Mouse (Mus musculus) T-helper 1 cell (primary cell): ENCODE results near the gene Adra2c.

Experiments used
- in situ Hi-C: fragments of 300-600 bp; cut with MboI, MseI; formaldehyde crosslinking; loops from one replicate; pipeline ENCODE4 v1.15.1; 2025; ENCODE audit warnings: high pct_unique_total_duplicates

Gene Adra2c

DNA sequence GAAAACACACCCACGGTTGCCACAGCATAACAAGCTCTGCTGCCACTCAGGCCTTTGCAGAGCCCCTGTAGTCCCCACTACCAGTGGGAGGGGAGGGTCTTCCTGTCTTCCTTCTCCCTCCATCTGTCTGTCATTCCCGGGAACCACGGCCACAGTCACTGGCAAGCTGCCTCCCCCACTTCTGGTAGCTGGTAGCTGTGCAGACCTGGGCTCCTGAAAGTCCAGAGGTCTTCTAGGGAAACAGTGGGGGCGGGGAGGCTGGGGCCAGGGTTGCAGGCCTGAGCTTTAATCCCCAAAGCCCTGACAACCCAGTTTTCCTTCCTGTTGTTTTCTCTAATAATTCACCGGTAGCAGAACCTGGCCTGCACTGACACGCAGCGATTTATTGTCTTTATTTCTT lies 31.7 kb downstream of the Adra2c start:
- in situ Hi-C loops: loop anchor here (10.0 kb wide), 1 partner anchor 1545 kb away; no protein-coding TSS in a partner anchor

- in situ Hi-C loops: loop anchor here (10.0 kb wide), 1 partner anchor 1547 kb away; no protein-coding TSS in a partner anchor
These were observed 33.7 kb downstream of the Adra2c start for GRCm38 (mm10) chr5:35311738-35312250.

- in situ Hi-C loops: loop anchor here (10.0 kb wide), 1 partner anchor 1549 kb away; no protein-coding TSS in a partner anchor
These were observed 35.2 kb downstream of the Adra2c start for GRCm38 (mm10) chr5:35313231-35313821.

- in situ Hi-C loops: loop anchor here (10.0 kb wide), 1 partner anchor 1549 kb away; no protein-coding TSS in a partner anchor
These were observed 35.9 kb downstream of the Adra2c start for GRCm38 (mm10) chr5:35313826-35314586.

GRCm38 (mm10) chr5:35314629-35315028 lies 36.5 kb downstream of the Adra2c start:
- in situ Hi-C loops: loop anchor here (10.0 kb wide), 1 partner anchor 1550 kb away; no protein-coding TSS in a partner anchor

DNA sequence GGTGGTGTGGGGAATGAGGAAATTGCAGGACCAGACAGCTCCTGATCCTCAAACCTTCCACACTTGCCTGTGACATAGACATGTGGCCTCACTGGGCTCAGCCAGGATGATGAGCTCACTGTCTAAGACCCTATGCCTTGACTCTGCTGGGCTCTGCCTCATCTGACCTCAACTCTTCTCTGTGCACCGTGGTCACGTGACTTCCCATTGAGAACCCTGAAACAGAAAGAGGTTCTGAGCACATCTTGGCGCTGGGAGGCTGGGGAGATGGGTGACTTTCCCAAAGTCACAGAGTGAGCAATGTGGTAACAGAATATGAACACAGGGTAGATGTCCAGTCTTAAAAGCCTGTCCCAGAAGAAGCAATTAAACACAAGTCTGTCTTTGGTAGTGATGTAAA lies 37.1 kb downstream of the Adra2c start:
- in situ Hi-C loops: loop anchor here (10.0 kb wide), 1 partner anchor 1550 kb away; no protein-coding TSS in a partner anchor

DNA sequence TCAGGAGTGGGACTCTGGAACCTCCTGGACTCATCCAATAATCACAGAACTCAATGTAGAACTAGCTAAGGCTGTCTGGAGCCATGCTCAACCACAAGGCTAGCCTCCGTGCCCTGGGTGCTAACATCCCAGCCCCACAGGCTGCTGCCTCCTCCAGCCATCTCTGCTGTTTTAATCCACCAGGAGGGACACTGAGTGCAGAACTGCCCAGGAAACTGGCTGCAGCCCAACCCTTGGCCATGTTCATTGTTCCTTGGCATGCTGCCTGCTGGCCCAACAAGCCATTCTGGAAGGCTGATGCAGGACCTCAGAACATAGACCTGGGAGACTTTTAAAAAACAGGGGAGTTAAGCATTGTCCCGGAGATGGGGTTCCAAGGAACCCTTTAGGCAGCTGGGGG lies 42.5 kb downstream of the Adra2c start:
- in situ Hi-C loops: no loop called here

DNA sequence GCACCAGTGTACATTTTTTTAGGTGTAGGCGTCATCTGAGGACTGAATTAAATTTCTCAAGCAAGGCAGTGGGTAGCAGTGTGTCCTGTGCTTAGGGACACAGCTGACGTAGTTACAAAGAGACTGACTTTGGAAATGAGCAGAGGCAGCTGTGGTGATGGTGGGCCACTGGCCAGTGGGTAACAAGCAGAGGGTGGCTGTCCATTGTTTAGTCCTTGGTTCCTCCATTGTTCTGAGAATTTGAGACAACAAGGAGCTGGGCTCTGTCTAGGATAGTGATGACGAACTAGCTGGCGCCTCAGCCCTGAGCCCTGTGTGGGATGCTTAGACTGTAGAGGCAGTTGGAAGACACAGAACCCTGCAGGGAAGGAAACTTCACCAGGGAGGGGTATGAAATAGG lies 52.7 kb downstream of the Adra2c start:
- in situ Hi-C loops: no loop called here
